Mouse (Mus musculus) cerebellum, postnatal 10 days (tissue): ENCODE measurements at regions not wholly inside any gene's neighbourhood (a gene's known extent, or its start where the extent isn't known, plus 50 kb on each side); places are given as distances from the start of the nearest gene placed in this dataset.

Experiments
- DNase-seq, 2 experiments: peaks; one replicate each; pipeline ENCODE4 v3.0.0; 2021; ENCODE audit warnings: mixed read lengths in 2 of 2

- peak in 1 of 2 experiments; percentile 10 for DNase-seq
These were observed 218.8 kb upstream of the Irx4 start for GRCm38 (mm10) chr13:73041233-73042040.

DNA sequence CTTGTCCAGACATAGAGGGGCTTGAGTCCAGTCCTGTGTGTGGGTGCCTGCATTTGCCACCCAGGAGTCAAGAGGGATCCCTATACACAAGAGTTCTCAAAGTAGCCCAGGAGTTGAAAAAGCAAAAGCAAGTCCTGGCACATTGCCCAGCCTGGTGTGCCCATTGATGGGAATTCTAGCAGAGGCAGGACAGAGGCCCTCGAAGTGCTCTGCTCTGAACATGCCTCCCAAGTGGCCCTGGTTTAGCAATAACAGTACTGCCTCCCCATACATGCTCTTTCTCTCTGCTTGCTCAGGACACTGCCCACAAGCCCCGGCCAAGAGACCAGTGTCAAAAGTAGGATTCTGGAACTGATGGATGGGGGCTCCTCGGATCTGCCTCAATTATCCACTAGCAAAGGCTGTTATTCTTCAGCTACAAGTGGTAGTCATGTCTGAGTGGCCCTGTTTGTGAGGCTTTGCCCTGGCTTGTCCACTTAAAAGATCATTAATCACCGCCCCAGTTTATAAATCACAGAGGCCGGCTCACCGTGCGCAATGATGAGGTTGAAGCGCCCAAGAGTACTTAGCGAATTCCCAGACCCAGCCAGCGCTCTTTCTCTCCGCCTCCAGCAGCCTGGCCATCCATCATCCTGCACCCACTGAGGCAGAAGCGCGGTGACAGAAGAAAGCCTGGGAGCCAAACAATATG is 190.3 kb upstream of the Irx4 start:
- DNase-seq, result peak in 1 of 2 experiments; percentile 16

DNA sequence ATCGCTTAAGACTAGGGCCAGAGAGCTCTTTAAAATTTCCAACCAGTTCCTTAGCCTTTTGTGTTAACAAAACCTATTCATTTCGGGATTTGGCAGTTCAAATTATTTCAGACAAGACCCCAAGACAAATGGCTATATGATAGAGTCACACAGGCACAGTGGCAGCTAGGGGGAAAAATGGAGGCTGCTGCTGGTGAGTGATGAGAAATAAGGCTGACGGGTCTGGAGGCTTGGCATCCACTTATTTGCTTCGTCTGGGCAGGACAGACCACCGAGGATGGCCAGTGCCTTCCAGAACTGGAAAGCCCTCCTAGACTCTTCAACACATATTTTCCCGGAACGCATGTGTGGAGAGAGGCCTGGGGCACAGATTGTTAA is 189.8 kb upstream of the Irx4 start:
- no peak for DNase-seq

- DNase-seq, result no peak
These were observed 189.2 kb upstream of the Irx4 start for GRCm38 (mm10) chr13:73071032-73071431.

- peak; percentile 55 to 75 for DNase-seq
These were observed 188.1 kb upstream of the Irx4 start for GRCm38 (mm10) chr13:73071854-73072852.

DNA sequence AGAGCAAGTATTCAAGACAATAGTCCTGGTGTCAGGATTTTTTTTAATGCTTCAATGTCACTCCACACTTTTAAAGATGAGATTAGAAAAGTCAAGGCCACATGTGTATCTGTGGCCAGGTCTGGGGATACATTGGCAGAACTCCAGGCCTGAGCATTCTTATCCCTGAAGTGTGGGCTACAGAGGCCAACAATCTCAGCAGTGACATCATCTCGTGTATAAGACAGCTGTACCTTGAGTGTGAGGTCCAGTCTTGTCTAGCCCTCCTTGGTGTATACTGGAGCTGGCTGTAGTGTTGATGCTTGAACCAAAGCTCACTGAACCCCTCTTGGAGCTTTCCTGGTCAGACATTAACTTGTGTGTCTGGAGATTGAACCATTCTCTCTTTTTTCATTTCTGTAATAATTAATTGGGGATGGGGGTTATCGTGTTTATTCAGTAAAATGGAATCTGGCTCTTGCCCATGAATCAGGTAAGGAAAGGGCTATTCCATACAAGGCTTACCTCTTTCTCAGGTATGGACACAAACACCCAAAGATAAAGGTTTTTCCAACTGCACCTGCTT is 182.3 kb upstream of the Irx4 start:
- DNase-seq, result no peak

- DNase-seq, result peak; percentile 15 to 27
These were observed 172.5 kb upstream of the Irx4 start for GRCm38 (mm10) chr13:73087815-73088214.

DNA sequence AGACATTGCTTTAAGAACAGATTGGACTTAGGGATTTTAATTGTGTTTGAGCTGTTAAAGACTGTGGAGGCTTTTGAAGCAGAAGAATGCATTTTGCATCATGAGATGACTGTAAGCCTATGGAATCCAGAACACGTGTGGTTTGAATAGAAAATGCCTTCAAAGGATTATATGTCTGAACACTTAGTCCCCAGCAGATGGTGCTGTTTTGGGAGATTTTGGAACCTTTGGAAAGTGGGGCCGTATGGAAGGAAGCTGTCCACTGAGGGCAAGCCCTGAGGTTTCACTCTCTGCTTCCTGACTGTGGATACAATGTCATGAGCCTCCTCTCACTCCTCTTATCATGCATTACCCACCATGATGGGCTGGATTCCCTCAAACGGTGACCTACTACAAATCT is 168.4 kb upstream of the Irx4 start:
- no peak for DNase-seq

DNA sequence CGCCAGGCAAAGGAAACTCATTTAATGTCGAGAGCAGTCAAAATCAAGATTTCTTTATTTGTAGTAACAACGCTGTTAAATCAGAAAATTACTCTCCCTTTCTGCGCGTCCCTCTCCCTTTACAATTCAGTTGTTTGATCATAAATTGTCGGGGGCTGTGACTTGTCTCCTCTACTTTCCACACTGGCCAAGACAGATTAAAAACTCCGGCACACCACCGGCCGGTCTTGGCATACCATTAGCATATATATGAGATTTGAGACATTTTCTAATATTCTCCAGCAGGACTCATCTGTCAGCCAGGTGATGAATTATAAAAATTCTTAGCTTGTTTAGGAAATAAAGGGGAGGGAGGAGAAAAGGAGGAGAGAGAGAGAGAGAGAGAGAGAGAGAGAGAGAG is 162.8 kb upstream of the Irx4 start:
- no peak for DNase-seq

DNA sequence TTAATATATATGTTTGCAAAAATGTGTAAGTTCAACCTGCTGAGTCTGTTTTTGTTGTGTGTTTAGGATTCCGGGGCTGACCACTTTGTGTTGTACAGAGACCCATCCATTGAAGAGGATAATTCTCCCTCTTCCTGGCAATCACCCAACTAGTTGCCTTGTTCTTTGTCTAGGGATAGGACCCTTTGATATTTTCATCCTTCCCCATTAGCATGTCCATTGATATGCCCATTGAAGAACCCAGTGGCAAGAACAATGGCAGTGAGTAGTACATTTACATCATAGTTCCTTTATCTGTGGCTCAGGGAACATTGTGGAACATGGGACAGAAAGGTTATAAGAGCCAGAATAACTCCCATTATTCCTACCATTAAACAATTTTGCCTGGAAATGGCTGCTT is 160.9 kb upstream of the Irx4 start:
- no peak for DNase-seq

DNA sequence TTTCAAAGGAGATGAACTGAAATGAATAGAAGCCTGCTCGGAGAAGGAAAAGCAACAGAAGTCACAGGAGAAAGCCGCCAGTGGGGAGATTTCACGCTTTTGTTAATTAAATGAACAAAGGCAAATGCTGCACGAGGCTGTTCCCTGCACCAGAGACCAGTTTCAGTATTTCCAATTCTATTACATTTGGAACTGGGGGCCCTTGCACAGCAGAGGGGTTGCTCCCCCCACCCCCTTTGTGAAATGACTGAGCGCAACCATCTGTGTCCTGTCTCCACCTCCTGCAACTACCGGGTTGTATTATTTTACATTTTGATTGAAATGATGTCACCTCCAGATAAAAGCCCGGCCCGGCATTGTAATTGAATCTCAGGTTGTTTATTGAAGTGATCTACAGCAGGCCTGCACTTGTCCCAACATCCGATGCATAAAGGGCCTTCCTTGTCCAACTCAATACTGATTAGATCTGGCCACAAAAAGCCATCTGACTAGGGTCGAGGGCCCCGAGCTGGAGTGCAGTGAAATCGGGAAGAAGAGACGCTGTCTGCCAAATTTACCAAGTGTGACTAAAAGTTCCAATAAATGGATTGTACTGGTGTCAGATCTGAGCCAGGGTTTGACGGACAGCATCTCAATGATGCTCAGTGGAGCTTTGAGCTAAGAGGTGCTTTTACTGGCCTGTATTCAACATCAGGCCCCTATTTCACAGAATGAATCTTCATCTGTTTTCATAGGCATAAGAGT is 152.9 kb upstream of the Irx4 start:
- DNase-seq, result peak; percentile 13 to 14

DNA sequence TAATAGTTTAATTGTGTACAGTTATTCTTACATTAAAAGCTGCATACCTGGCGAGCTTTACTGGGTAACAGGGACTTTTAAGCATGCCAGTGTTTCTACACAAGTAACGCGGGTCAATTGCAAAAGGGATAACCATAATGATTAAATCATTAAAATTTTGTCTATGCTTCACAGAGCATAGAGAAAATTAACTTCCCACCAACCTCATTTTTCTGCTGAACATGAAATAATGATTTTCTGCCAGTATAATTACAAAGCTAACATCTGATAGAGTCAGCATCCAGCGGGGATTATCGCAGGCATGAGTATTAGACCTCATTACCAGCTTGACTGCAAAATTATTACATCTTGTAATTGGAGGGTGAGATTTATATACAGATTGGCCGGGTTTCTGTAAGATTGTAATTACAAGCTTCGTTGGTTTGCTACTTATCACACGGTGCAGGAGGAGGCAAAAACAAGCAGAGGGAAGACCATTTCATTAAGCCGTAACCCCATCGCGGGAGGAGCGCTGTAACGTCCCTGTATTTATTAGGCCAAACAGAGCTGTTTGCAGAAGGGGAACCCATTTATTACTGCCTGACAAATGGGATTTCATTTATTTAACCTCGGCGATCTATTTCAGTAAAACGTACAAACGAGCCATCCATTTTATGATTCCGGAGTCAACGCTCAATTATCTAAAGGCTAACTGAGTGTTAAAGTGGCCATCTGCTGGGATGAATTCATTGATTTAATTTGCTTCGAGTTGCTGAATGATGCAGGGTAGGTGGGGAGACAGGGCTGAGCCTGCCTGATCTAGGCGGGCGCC is 143.3 kb upstream of the Irx4 start:
- DNase-seq, result peak; percentile 58

GRCm38 (mm10) chr13:73117633-73118076 is 142.6 kb upstream of the Irx4 start:
- peak; percentile 52 to 60 for DNase-seq

DNA sequence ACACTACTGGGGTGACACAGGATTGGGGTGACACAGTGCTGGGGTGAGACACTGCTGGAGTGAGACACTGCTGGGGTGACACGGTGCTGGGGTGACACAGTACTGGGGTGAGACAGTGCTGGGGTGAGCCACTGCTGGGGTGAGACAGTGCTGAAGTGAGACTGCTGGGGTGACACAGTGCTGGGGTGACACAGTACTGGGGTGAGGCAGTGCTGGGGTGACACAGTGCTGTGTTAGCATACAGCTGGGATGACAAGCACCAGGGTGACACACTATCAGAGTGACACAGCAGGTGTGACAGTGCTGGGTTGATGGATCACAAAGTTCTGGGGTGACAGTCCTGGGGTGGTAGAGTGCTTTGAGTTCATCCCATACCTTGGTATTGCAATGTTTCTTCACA is 137.3 kb upstream of the Irx4 start:
- no peak for DNase-seq

- DNase-seq, result no peak
These were observed 129.0 kb upstream of the Irx4 start for GRCm38 (mm10) chr13:73131270-73131669.

GRCm38 (mm10) chr13:73132746-73133145 is 127.5 kb upstream of the Irx4 start:
- no peak for DNase-seq

GRCm38 (mm10) chr13:73134929-73135328 is 125.3 kb upstream of the Irx4 start:
- DNase-seq, result no peak

DNA sequence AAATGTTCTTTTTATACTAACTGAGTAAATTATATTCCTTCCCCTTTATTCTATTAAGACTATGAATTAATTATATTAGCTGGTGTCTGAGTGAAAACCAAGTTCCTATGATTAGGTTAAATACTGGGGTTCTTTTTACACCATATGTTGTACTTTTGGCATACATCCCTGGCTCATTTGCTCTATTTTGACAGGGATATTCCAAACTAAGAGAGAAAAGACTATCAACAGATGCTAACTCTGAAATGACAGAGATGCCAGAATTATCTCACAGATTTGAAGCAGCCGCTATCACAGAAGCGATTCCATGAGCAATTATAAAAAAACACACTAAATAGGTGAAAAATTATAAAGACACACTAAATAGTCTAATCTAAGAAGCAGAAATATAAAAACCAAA is 119.0 kb upstream of the Irx4 start:
- no peak for DNase-seq

GRCm38 (mm10) chr13:73158016-73158415 is 102.3 kb upstream of the Irx4 start:
- peak; percentile 81 to 84 for DNase-seq

- peak; percentile 23 to 33 for DNase-seq
These were observed 100.8 kb upstream of the Irx4 start for GRCm38 (mm10) chr13:73159454-73159853.

GRCm38 (mm10) chr13:73159865-73160264 is 100.4 kb upstream of the Irx4 start:
- peak; percentile 14 to 26 for DNase-seq
